Comparison of ENCODE assay signal across 19 mouse cellular contexts in genomic region chr16:90180975-90181374, GRCm38 (mm10). TPM values are rescaled to one million over a fixed set of nuclear protein-coding genes. Genes with fewer than 3 reads are reported as not detected.
A peak's percentile ranks its signal among the peaks of the same experiment; 100 is the strongest.
DNase-seq lines count a peak whose midpoint lies in the region; ATAC-seq and TF ChIP-seq lines count a peak whose summit lies in the region.
"Had no signal": no experiment of that assay in that cellular context is flagged by ENCODE, and none has a peak within 500 bp of the region (broad histone marks: within the 10 kb centered on the region; RNA-seq: fewer than 3 reads in every experiment).

No protein-coding gene starts in this region.

- no peak overlapping the region for H3K4me2 ChIP-seq in heart, embryonic 11.5 days
- no peak overlapping the region for H3K4me2 ChIP-seq in stomach, postnatal 0 days (replicated peaks; ENCODE audit: low read depth)
- H3K4me2 ChIP-seq: heart, embryonic 12.5 days; heart, embryonic 15.5 days; hindbrain, embryonic 13.5 days; intestine, embryonic 15.5 days had no signal

- DNase-seq in heart, adult 11 months = peak; percentile 48
- DNase-seq in stomach, postnatal 0 days (ENCODE audit: low spot score) = no peak
- no peak for DNase-seq in right cerebral cortex, postnatal 25 days
- DNase-seq in kidney, adult 11 months = no peak
- DNase-seq: embryo, embryonic 11 days; forebrain, postnatal 0 days; gastrocnemius, postnatal 25 days; heart, postnatal 36 days; kidney, adult 18-20 months had no signal

- H3K4me3 ChIP-seq in heart, embryonic 11.5 days (ENCODE audit: low read depth, low read length) = no peak overlapping the region
- H3K4me3 ChIP-seq in stomach, postnatal 0 days (ENCODE audit: low read depth, low read length) = no peak overlapping the region
- H3K4me3 ChIP-seq: heart, embryonic 12.5 days; heart, embryonic 15.5 days; hindbrain, embryonic 10.5 days; hindbrain, embryonic 13.5 days; intestine, embryonic 15.5 days had no signal

- TF ChIP-seq CTCF in stomach, postnatal 0 days (IDR thresholded peaks at IDR 0.05; ENCODE audit: low read depth) = no peak

- no peak overlapping the region for H3K27ac ChIP-seq in heart, embryonic 11.5 days (ENCODE audit: low read depth, low read length)
- peak overlapping the region; percentile 61 for H3K27ac ChIP-seq in stomach, postnatal 0 days (replicated peaks)
- H3K27ac ChIP-seq: heart, embryonic 15.5 days; hindbrain, embryonic 10.5 days; hindbrain, embryonic 13.5 days; intestine, embryonic 15.5 days had no signal

- 0 out of 2 replicates have a peak, but pooled peaks cover 2% of the 10 kb centered on the region for H3K4me1 ChIP-seq in heart, embryonic 11.5 days (ENCODE audit: control insufficient read depth, insufficient read depth, low read length)
- no peaks in the 10 kb centered on the region for H3K4me1 ChIP-seq in stomach, postnatal 0 days (replicated peaks; ENCODE audit: control insufficient read depth, insufficient read depth)
- H3K4me1 ChIP-seq: intestine, embryonic 15.5 days had no signal

- TF ChIP-seq EP300 in stomach, postnatal 0 days (optimal IDR thresholded peaks at IDR 0.05) = no peak

- 73% methylated on average over 6 of the region's 6 CpGs for WGBS in heart, embryonic 11.5 days (ENCODE audit: insufficient replicate concordance)
- 67% methylated on average over 6 of the region's 6 CpGs for WGBS in stomach, postnatal 0 days

- no peak for ATAC-seq in heart, embryonic 11.5 days (replicated peaks; ENCODE audit: insufficient number of reproducible peaks, low FRiP score, low TSS enrichment)
- ATAC-seq in granulocyte monocyte progenitor cell, adult 5-6 weeks (replicated peaks; ENCODE audit: poor library complexity, severe bottlenecking) = 0 out of 2 replicates have a peak, but pooled peaks have one; percentile 11
- ATAC-seq in stomach, postnatal 0 days (ENCODE audit: low FRiP score, low TSS enrichment) = no peak
- ATAC-seq: forebrain, embryonic 14.5 days; forebrain, postnatal 0 days; hindbrain, embryonic 16.5 days; intestine, embryonic 15.5 days; Patski had no signal

- no peak overlapping the region for H3K9ac ChIP-seq in heart, embryonic 11.5 days (ENCODE audit: low read depth, low read length)
- H3K9ac ChIP-seq in stomach, postnatal 0 days (ENCODE audit: low read length) = no peak overlapping the region
- H3K9ac ChIP-seq: forebrain, postnatal 0 days; heart, embryonic 12.5 days; heart, embryonic 15.5 days; hindbrain, embryonic 13.5 days; intestine, embryonic 15.5 days had no signal

- H3K9me3 ChIP-seq in heart, embryonic 11.5 days (replicated peaks; ENCODE audit: control insufficient read depth, low read length) = no peaks in the 10 kb centered on the region
- no peaks in the 10 kb centered on the region for H3K9me3 ChIP-seq in stomach, postnatal 0 days (ENCODE audit: control insufficient read depth, low read length)
- H3K9me3 ChIP-seq: heart, embryonic 12.5 days; heart, embryonic 15.5 days; hindbrain, embryonic 10.5 days; hindbrain, embryonic 13.5 days; intestine, embryonic 15.5 days had no signal

- no peaks in the 10 kb centered on the region for H3K27me3 ChIP-seq in heart, embryonic 11.5 days (ENCODE audit: control insufficient read depth, insufficient read depth, low read length)
- no peaks in the 10 kb centered on the region for H3K27me3 ChIP-seq in stomach, postnatal 0 days (ENCODE audit: control insufficient read depth, insufficient read depth, low read length)
- H3K27me3 ChIP-seq: heart, embryonic 12.5 days; heart, embryonic 15.5 days; hindbrain, embryonic 13.5 days; intestine, embryonic 15.5 days; Patski had no signal

- no peaks in the 10 kb centered on the region for H3K36me3 ChIP-seq in heart, embryonic 11.5 days (ENCODE audit: control insufficient read depth, insufficient read depth, low read length)
- H3K36me3 ChIP-seq in stomach, postnatal 0 days (ENCODE audit: control insufficient read depth, insufficient read depth, low read length) = no peaks in the 10 kb centered on the region
- H3K36me3 ChIP-seq: heart, embryonic 12.5 days; heart, embryonic 15.5 days; hindbrain, embryonic 10.5 days; hindbrain, embryonic 13.5 days; intestine, embryonic 15.5 days had no signal

RNA-seq across cellular contexts. Expression of gene Tiam1, which starts 37.4 kb away (rescaled TPM):
- polyA plus RNA-seq in heart, embryonic 11.5 days (2014; fragmentation: Nextera tagmentation; extraction: Ambion mirVana) = 18.9 and 24.9 TPM in 2 replicates
- 66.1 and 76.1 TPM in 2 replicates for total RNA-seq in granulocyte monocyte progenitor cell, adult 5-6 weeks (2014; fragmentation: Nextera tagmentation)
- 65.8 and 68.6 TPM in 2 replicates for total RNA-seq in granulocyte monocyte progenitor cell, adult 5-6 weeks (2017)
- 18.4 and 18.8 TPM in 2 replicates for polyA plus RNA-seq in stomach, postnatal 0 days (2015; fragmentation: Nextera tagmentation; extraction: Ambion mirVana)

RNA-seq across cellular contexts. Expression of gene Sod1, which starts 39.6 kb away (rescaled TPM):
- 1,124 and 1,155 TPM in 2 replicates for polyA plus RNA-seq in heart, embryonic 11.5 days (2014; fragmentation: Nextera tagmentation; extraction: Ambion mirVana)
- 616 and 651 TPM in 2 replicates for total RNA-seq in granulocyte monocyte progenitor cell, adult 5-6 weeks (2014; fragmentation: Nextera tagmentation)
- total RNA-seq in granulocyte monocyte progenitor cell, adult 5-6 weeks (2017) = 639 and 762 TPM in 2 replicates
- polyA plus RNA-seq in stomach, postnatal 0 days (2015; fragmentation: Nextera tagmentation; extraction: Ambion mirVana) = 1,113 and 1,141 TPM in 2 replicates
